Mouse (Mus musculus) small intestine, adult 2 months (tissue): ENCODE results near the gene Mrpl43. TPM values are rescaled to one million over a fixed set of nuclear protein-coding genes. Genes with fewer than 3 reads are reported as not detected.

Experiments used
- H3K27ac ChIP-seq: fragments of 200-500 bp; 2 replicates; pipeline ENCODE4 v1.5.1; 2012; ENCODE audit warnings: low read depth, low read length, control low read depth, inconsistent platforms; ENCODE audit not compliant: insufficient read depth
- H3K27me3 ChIP-seq: fragments of 200-500 bp; 2 replicates; pipeline ENCODE4 v1.6.1; 2012; ENCODE audit warnings: mild to moderate bottlenecking, moderate library complexity, low read length, inconsistent platforms; ENCODE audit not compliant: control insufficient read depth, insufficient read depth
- H3K36me3 ChIP-seq: fragments of 200-500 bp; 2 replicates; pipeline ENCODE4 v1.6.1; 2012; ENCODE audit warnings: mild to moderate bottlenecking, low read length, control low read depth, inconsistent platforms; ENCODE audit not compliant: control insufficient read depth, insufficient read depth
- H3K4me1 ChIP-seq: fragments of 200-500 bp; 2 replicates; pipeline ENCODE4 v1.6.1; 2012; ENCODE audit warnings: low read length, inconsistent platforms, mixed read lengths; ENCODE audit not compliant: control insufficient read depth, insufficient read depth, insufficient read length
- H3K4me3 ChIP-seq: fragments of 200-500 bp; 2 replicates; pipeline ENCODE4 v1.5.1; 2012; ENCODE audit warnings: low read depth, mild to moderate bottlenecking, control low read depth, inconsistent platforms, low read length, moderate library complexity
- CTCF ChIP-seq: fragments of 200-500 bp; IDR thresholded peaks from 2 replicates; pipeline ENCODE4 v1.5.1; 2012; ENCODE audit warnings: low read depth, mild to moderate bottlenecking, control low read depth, inconsistent platforms, low read length, moderate library complexity, mixed read lengths; ENCODE audit not compliant: insufficient replicate concordance, insufficient read length; ENCODE audit errors: extremely low read depth
- POLR2A ChIP-seq: fragments of 200-500 bp; IDR thresholded peaks from 2 replicates; pipeline ENCODE4 v1.6.1; 2012; ENCODE audit warnings: low read depth, mild to moderate bottlenecking, control low read depth, inconsistent platforms, low read length, moderate library complexity
- WGBS: fragments of 180-500 bp; shearing (Covaris S2); methylation state at CpG from one replicate; pipeline ENCODE4 v1.1.7; 2018; 5-methylcytosine and 5-hydroxymethylcytosine counted together
- polyA plus RNA-seq: library from polyadenylated mRNA; depleted of rRNA; stranded (reverse); fragments of >200 nt; gene quantifications from 2 replicates; pipeline ENCODE4 v1.2.3, GENCODE M21; 2012

The Mrpl43 gene
- polyA plus RNA-seq, 1 experiment: 126 TPM

GRCm38 (mm10) chr19:44989567-44990495 lies 16.4 kb downstream of the Mrpl43 start:
- peaks cover 18% of the 10 kb centered on the region for H3K36me3 ChIP-seq
- peak overlapping the region; percentile 98 for H3K27ac ChIP-seq
- peak overlapping the region; percentile 89 for H3K4me3 ChIP-seq
- TF ChIP-seq POLR2A (no peak), CTCF (no peak)
- H3K27me3 ChIP-seq: no peaks in the 10 kb centered on the region; the same call in 1 of the 2 replicates
- H3K4me1 ChIP-seq: peaks cover 39% of the 10 kb centered on the region
- WGBS: 8% methylated on average over 22 of the region's 22 CpGs

GRCm38 (mm10) chr19:44988831-44989566 lies 17.2 kb downstream of the Mrpl43 start, which contains the start of gene Sema4g:
Gene Sema4g, plus strand, starts transcription at chr19:44989101.
- Histone ChIP-seq H3K27ac (peak within 1 kb of the TSS; percentile 98), H3K36me3 (peaks cover 14% of the 10 kb centered on the region), H3K27me3 (no peaks in the 10 kb centered on the region; the same call in 1 of the 2 replicates), H3K4me3 (peak within 1 kb of the TSS; percentile 89), H3K4me1 (peaks cover 46% of the 10 kb centered on the region)
- WGBS: 1% methylated on average over 58 of the region's 58 CpGs
- TF ChIP-seq POLR2A (no peak), CTCF (peak; percentile 28; the same call in 1 of the 2 replicates)

GRCm38 (mm10) chr19:44988321-44988720 lies 17.9 kb downstream of the Mrpl43 start:
- Histone ChIP-seq H3K4me3 (0 out of 2 replicates have a peak overlapping the region, but pooled peaks have one; percentile 89), H3K4me1 (peaks cover 47% of the 10 kb centered on the region), H3K36me3 (peaks cover 12% of the 10 kb centered on the region), H3K27me3 (no peaks in the 10 kb centered on the region; the same call in 1 of the 2 replicates), H3K27ac (peak overlapping the region; percentile 77)
- 38% methylated on average over 9 of the region's 9 CpGs for WGBS
- no peak for TF ChIP-seq CTCF
- no peak for TF ChIP-seq POLR2A

- H3K27ac ChIP-seq: no peak overlapping the region
- WGBS: 65% methylated on average over 6 of the region's 6 CpGs
Observed at GRCm38 (mm10) chr19:44987851-44988250, 18.4 kb downstream of the Mrpl43 start.

GRCm38 (mm10) chr19:44987004-44987403 lies 19.2 kb downstream of the Mrpl43 start:
- Histone ChIP-seq H3K36me3 (peaks cover under 1% of the 10 kb centered on the region), H3K27me3 (no peaks in the 10 kb centered on the region; the same call in 1 of the 2 replicates), H3K4me1 (peaks cover 46% of the 10 kb centered on the region), H3K4me3 (no peak overlapping the region), H3K27ac (peak overlapping the region; percentile 90)
- no peak for TF ChIP-seq CTCF
- no peak for TF ChIP-seq POLR2A
- WGBS: 30% methylated on average over 6 of the region's 6 CpGs

More at GRCm38 (mm10) chr19:44987851-44988250, 18.4 kb downstream of the Mrpl43 start:
- Histone ChIP-seq H3K4me3 (no peak overlapping the region), H3K4me1 (peaks cover 50% of the 10 kb centered on the region), H3K27me3 (no peaks in the 10 kb centered on the region; the same call in 1 of the 2 replicates), H3K36me3 (peaks cover 9% of the 10 kb centered on the region)
- TF ChIP-seq POLR2A (no peak), CTCF (no peak)

GRCm38 (mm10) chr19:44985159-44985988 lies 20.9 kb downstream of the Mrpl43 start:
- no peaks in the 10 kb centered on the region; the same call in 1 of the 2 replicates for H3K27me3 ChIP-seq
- 9% methylated on average over 5 of the region's 5 CpGs for WGBS
- no peak overlapping the region for H3K4me3 ChIP-seq
- H3K4me1 ChIP-seq: peaks cover 45% of the 10 kb centered on the region; the same call in 1 of the 2 replicates
- TF ChIP-seq POLR2A (no peak), CTCF (no peak)
- peak overlapping the region; percentile 90 for H3K27ac ChIP-seq
- peaks cover 9% of the 10 kb centered on the region for H3K36me3 ChIP-seq
